Mouse (Mus musculus): Measurements from ENCODE around the gene Ngef. TPM values are rescaled to one million over a fixed set of nuclear protein-coding genes. Genes with fewer than 3 reads are reported as not detected.
"Not testable (repeated sequence)": the region's sequence is repeated elsewhere in the genome, so short reads cannot be mapped to it uniquely, and the experiment has no call there.

The Ngef gene
- polyA plus RNA-seq, 1 experiment: not detected

DNA sequence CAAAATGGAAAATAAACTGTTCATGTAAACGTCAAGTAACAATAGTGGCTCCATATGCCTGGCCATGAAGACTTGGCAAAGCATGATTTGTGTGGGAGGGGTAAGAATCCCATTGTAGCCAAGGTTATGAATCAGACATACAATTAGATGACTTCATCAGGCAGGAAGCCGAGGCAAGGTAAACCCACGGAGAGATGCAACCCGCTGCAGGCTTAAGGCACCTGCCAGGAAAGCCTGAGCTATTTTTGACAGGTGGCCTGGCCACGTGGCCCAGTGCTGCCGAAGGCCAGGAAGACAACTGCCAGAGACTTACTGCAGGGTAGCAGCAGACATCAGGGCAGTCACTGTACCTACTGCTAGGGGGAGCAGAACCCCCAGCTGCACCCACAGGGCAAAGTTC lies 87.3 kb downstream of the Ngef start:
- no peaks in the 10 kb centered on the region for H3K4me1 ChIP-seq (ENCODE audit: control insufficient read depth, insufficient read depth, low read length)
- H3K4me3 ChIP-seq (replicated peaks; ENCODE audit: control insufficient read depth, low read depth, low read length): no peak overlapping the region
- 53% methylated on average over 6 of the region's 6 CpGs for whole genome bisulfite sequencing
- no peak overlapping the region for H3K27ac ChIP-seq (ENCODE audit: control insufficient read depth, insufficient read depth, low read depth, low read length, poor library complexity)
- TF ChIP-seq POLR2A (IDR thresholded peaks at IDR 0.05; ENCODE audit: borderline replicate concordance, control insufficient read depth, low read depth, low read length) (no peak), CTCF (IDR thresholded peaks at IDR 0.05; ENCODE audit: control insufficient read depth, insufficient read depth, low read length) (no peak)

DNA sequence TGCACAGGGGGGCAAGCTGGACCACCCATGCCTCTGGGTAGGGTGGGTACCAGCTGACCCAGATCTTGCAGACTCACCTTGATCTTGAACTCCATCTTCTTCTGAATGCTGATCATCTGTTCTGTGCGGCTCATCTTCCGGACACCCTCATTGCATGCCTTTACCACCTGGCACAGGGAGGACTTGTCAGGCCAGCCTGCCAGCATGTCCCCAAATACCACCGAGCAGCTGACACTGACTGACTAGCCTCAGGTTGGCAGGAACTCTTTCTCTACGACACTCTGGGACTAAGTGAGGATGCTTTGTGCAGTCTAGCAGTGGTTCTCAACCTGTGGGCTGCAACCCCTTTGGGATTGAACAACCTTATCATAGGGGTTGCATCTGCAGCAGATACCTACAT lies 91.1 kb downstream of the Ngef start:
- TF ChIP-seq CTCF (IDR thresholded peaks at IDR 0.05; ENCODE audit: control insufficient read depth, insufficient read depth, low read length) (no peak), POLR2A (IDR thresholded peaks at IDR 0.05; ENCODE audit: borderline replicate concordance, control insufficient read depth, low read depth, low read length) (no peak)
- Histone ChIP-seq H3K4me3 (replicated peaks; ENCODE audit: control insufficient read depth, low read depth, low read length) (no peak overlapping the region), H3K4me1 (ENCODE audit: control insufficient read depth, insufficient read depth, low read length) (no peaks in the 10 kb centered on the region), H3K27ac (ENCODE audit: control insufficient read depth, insufficient read depth, low read depth, low read length, poor library complexity) (no peak overlapping the region)
- 79% methylated on average over 4 of the region's 4 CpGs for WGBS

DNA sequence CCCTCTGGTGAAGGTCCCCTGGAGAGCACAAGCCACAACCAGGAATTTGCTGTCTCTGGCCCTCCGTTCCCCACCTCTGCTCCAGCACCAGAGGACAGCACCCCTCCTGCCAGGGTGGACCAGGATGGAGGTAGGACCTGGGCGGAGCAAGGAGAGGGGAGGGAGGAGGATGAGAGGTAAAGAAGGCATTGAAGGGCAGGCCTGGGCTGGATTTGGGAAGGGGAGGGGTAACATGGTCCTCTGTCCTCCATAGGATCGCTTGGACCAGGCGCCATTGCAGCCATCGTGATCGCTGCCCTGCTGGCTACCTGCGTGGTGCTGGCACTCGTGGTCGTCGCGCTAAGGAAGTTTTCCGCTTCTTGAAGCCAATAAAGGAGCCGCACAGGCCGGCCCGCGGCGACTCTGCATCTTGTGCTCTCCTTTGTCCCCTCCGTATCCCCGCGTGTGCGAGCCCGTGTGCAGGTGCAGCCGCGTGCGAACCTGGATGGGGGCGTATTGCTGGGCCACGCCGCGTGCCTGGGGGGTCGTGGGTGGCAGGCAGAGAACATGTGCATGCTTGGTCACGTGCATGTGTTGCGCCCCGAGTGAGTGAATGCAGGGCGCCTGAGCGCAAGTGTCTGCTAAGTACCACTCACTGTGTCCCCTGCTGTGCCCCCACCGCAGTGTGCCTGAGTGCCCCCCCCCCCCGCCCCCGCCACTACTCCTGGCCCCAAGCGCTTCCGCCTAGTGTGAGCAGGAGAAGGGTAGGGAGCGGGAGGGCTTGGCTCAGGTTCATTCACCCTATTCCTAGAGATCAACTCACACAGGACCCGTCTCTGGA lies 98.4 kb downstream of the Ngef start:
- 9% methylated on average over 42 of the region's 42 CpGs for whole genome bisulfite sequencing
- no peak overlapping the region for H3K4me3 ChIP-seq (replicated peaks; ENCODE audit: control insufficient read depth, low read depth, low read length)
- TF ChIP-seq CTCF (IDR thresholded peaks at IDR 0.05; ENCODE audit: control insufficient read depth, insufficient read depth, low read length) (no peak), POLR2A (IDR thresholded peaks at IDR 0.05; ENCODE audit: borderline replicate concordance, control insufficient read depth, low read depth, low read length) (no peak)
- no peak overlapping the region for H3K27ac ChIP-seq (ENCODE audit: control insufficient read depth, insufficient read depth, low read depth, low read length, poor library complexity)
- no peaks in the 10 kb centered on the region for H3K4me1 ChIP-seq (ENCODE audit: control insufficient read depth, insufficient read depth, low read length)

DNA sequence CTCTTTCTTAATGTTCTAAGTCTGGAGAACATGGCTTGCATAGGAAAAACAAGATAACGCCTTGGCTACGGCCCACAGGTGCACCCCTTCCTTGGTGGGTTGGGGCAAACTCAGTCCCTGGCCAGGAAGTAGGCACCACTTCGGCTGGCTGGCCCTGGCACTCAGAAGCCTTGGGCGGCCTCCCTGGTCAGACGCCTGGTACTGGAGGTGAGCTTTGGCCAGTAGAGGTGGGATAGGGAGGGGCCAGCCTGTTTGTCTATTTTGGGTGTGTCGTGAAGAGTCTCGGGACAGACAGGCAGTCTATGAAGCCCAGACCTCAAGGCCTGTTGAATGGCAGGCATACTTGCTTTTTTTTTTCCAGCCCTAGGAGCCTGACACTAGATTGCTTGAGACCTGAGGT lies 101.1 kb downstream of the Ngef start:
- no peaks in the 10 kb centered on the region for H3K4me1 ChIP-seq (ENCODE audit: control insufficient read depth, insufficient read depth, low read length)
- no peak overlapping the region for H3K27ac ChIP-seq (ENCODE audit: control insufficient read depth, insufficient read depth, low read depth, low read length, poor library complexity)
- H3K4me3 ChIP-seq (replicated peaks; ENCODE audit: control insufficient read depth, low read depth, low read length): no peak overlapping the region
- TF ChIP-seq CTCF (IDR thresholded peaks at IDR 0.05; ENCODE audit: control insufficient read depth, insufficient read depth, low read length) (no peak), POLR2A (IDR thresholded peaks at IDR 0.05; ENCODE audit: borderline replicate concordance, control insufficient read depth, low read depth, low read length) (no peak)
- 80% methylated on average over 7 of the region's 7 CpGs for WGBS

DNA sequence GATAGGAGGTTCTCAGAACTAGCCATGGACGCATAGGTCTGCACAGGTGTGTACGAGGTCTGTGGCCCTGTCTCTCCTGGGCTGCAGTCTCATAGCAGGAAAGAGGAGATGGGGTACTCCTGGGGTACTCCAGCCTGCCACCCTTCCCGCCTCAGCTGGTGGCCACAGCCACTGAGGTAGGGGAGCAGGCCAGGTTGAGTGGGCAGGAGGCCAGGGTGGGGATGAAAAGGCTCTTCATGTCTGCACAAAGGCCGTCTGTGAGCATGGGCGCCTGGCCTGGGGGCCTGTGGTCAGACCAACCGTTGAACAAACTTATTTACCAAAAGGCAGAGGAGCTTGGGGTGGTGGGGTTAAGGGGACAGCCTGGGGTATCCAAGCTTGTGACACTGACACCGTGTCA lies 101.8 kb downstream of the Ngef start:
- 78% methylated on average over 7 of the region's 7 CpGs for WGBS
- Histone ChIP-seq H3K4me3 (replicated peaks; ENCODE audit: control insufficient read depth, low read depth, low read length) (no peak overlapping the region), H3K27ac (ENCODE audit: control insufficient read depth, insufficient read depth, low read depth, low read length, poor library complexity) (no peak overlapping the region), H3K4me1 (ENCODE audit: control insufficient read depth, insufficient read depth, low read length) (no peaks in the 10 kb centered on the region)
- TF ChIP-seq CTCF (IDR thresholded peaks at IDR 0.05; ENCODE audit: control insufficient read depth, insufficient read depth, low read length) (no peak), POLR2A (IDR thresholded peaks at IDR 0.05; ENCODE audit: borderline replicate concordance, control insufficient read depth, low read depth, low read length) (no peak)

DNA sequence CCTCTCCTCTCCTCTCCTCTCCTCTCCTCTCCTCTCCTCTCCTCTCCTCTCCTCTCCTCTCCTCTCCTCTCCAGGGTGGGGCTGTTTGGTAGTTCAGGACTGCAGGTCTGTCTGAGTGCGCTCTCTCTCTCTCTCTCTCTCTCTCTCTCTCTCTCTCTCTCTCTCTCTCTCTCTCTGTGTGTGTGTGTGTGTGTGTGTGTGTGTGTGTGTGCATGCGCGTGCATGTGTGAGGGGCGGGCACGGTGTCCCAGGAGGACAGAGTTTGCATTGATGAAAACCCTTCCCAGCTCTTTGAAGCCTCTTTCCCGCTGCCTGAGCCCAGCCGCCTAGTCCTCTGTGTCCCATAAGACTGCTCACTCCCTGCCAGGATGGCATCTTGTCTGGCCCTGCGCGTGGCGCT lies 103.7 kb downstream of the Ngef start, which contains the start of gene Snorc:
Snorc (plus strand) TSS at position 301 of the 400 bp plus-strand sequence.
- WGBS: 89% methylated on average over 9 of the region's 10 CpGs
- H3K4me3 ChIP-seq (replicated peaks; ENCODE audit: control insufficient read depth, low read depth, low read length); H3K4me1 ChIP-seq (ENCODE audit: control insufficient read depth, insufficient read depth, low read length); H3K27ac ChIP-seq (ENCODE audit: control insufficient read depth, insufficient read depth, low read depth, low read length, poor library complexity): not testable (repeated sequence)

DNA sequence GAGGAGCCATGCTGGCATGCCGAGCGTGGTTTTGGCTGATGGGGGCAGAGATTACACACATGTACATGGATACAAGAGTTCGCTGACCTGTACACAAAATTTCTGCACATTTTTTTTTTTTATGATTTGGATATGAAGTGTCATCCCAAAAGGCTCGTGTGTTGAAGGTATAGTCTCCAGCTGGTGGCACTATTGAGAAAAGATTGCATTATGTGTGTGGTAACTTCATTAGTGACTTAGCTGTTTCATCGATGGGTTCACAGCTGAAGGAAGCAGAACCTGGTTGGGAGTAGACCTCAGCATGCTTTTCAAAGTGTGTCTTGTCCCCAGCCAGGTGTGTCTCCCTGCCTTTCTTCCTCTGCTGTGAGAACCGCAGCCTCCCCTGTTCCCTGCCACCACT lies 105.3 kb downstream of the Ngef start:
- H3K4me3 ChIP-seq (replicated peaks; ENCODE audit: control insufficient read depth, low read depth, low read length): no peak overlapping the region
- TF ChIP-seq CTCF (IDR thresholded peaks at IDR 0.05; ENCODE audit: control insufficient read depth, insufficient read depth, low read length): no peak
- TF ChIP-seq POLR2A (IDR thresholded peaks at IDR 0.05; ENCODE audit: borderline replicate concordance, control insufficient read depth, low read depth, low read length): no peak
- 46% methylated on average over 6 of the region's 6 CpGs for WGBS
- no peak overlapping the region for H3K27ac ChIP-seq (ENCODE audit: control insufficient read depth, insufficient read depth, low read depth, low read length, poor library complexity)
- H3K4me1 ChIP-seq (ENCODE audit: control insufficient read depth, insufficient read depth, low read length): no peaks in the 10 kb centered on the region

DNA sequence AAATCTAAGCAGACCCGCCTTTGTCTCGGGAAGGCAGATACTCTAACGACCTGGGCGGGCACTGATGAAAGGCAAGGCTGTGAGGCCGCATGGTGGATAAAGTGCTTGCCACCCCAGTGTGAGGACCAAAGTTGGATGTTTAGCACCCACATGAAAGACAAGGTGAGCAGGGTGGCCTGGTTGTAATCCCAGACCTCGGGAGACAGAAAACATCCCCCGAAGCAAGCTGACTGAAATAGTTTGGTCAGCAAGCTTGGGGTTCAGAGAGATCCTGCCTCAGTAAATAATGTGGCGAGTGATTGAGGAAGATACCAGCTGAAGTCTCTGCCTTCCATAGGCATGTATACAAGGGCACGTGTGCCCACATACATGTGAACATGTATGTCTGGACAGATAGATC lies 106.2 kb downstream of the Ngef start:
- TF ChIP-seq CTCF (IDR thresholded peaks at IDR 0.05; ENCODE audit: control insufficient read depth, insufficient read depth, low read length): no peak
- no peak for TF ChIP-seq POLR2A (IDR thresholded peaks at IDR 0.05; ENCODE audit: borderline replicate concordance, control insufficient read depth, low read depth, low read length)
- Histone ChIP-seq H3K27ac (ENCODE audit: control insufficient read depth, insufficient read depth, low read depth, low read length, poor library complexity) (no peak overlapping the region), H3K4me1 (ENCODE audit: control insufficient read depth, insufficient read depth, low read length) (no peaks in the 10 kb centered on the region), H3K4me3 (replicated peaks; ENCODE audit: control insufficient read depth, low read depth, low read length) (no peak overlapping the region)
- 70% methylated on average over 9 of the region's 9 CpGs for WGBS

DNA sequence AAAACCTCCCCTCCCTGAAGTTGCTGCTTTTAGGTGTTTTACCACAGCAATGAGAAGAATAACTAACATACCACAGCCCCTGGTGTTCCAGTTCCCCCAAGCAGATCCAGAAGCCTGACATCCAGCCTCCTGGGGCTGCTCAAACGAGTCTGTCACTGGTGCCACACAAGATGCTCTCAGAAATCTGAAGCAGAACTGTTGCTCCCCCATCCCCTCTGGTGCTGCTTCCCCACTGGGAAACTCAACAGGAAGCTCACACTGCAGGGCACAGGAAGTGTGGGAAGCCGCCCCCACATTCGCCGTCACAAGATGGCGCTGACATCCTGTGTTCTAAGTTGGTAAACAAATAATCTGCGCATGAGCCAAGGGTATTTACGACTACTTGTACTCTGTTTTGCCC lies 113.8 kb downstream of the Ngef start:
- not testable (repeated sequence) for H3K4me3 ChIP-seq (replicated peaks; ENCODE audit: control insufficient read depth, low read depth, low read length); H3K27ac ChIP-seq (ENCODE audit: control insufficient read depth, insufficient read depth, low read depth, low read length, poor library complexity); H3K4me1 ChIP-seq (ENCODE audit: control insufficient read depth, insufficient read depth, low read length)
- WGBS: 69% methylated on average over 6 of the region's 7 CpGs
